Mouse (Mus musculus): ENCODE measurements around the gene Wfdc3. TPM values are rescaled to one million over a fixed set of nuclear protein-coding genes. Genes with fewer than 3 reads are reported as not detected.

Gene Wfdc3
- polyA plus RNA-seq, 1 experiment = 0.41 TPM

DNA sequence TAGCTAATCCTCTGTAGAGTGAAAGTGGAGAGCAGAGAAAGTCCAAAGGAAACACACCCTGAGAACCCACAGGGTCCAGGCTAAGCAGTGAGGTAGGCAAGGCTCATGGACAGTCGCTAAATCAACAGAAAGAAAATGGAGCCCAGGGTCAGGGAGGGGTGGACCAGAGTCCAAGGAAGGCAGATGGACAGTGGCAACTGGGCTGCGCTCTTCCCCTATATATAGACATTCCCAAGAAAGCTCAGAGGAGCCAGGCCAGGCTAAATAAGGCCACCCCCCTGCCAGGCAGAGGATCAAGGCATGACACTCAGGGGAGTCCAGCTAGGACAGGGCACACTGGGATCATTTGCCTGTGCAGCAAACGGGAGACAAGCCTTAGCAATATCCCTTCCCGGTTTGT, 36.1 kb upstream of the Wfdc3 start:
- TF ChIP-seq TCF3 (IDR thresholded peaks at IDR 0.05; ENCODE audit: insufficient read length, low read depth) (peak; percentile 17), MYOD1 (IDR thresholded peaks at IDR 0.05; ENCODE audit: control insufficient read depth in 1 of 3, insufficient read length in 2 of 3, low read depth in 2 of 3) (peak; percentile 88 to 97 (median 92)), POLR2AphosphoS2 (IDR thresholded peaks at IDR 0.05; ENCODE audit: insufficient read length, low read depth) (no peak), USF1 (IDR thresholded peaks at IDR 0.05; ENCODE audit: low read depth) (no peak), MYOG (IDR thresholded peaks at IDR 0.05; ENCODE audit: control insufficient read depth in 1 of 3, insufficient read depth in 1 of 3, insufficient read length in 2 of 3, low read depth in 2 of 3) (peak in 1 of 3 experiments; percentile 24), TCF12 (IDR thresholded peaks at IDR 0.05; ENCODE audit: insufficient read depth, poor library complexity, severe bottlenecking) (peak; percentile 25), REST (IDR thresholded peaks at IDR 0.05; ENCODE audit: insufficient read depth, insufficient read length) (no peak), SRF (IDR thresholded peaks at IDR 0.05; ENCODE audit: control insufficient read depth, insufficient read length, low read depth) (peak; percentile 95), POLR2A (IDR thresholded peaks at IDR 0.05; ENCODE audit: insufficient read length, low read depth) (peak; percentile 48)
- Histone ChIP-seq H3ac (ENCODE audit: control insufficient read depth, insufficient read length) (no peak overlapping the region), H3K36me3 (ENCODE audit: control insufficient read depth, insufficient read depth) (no peaks in the 10 kb centered on the region), H3K79me2 (ENCODE audit: control insufficient read depth, insufficient read depth) (peaks cover 8% of the 10 kb centered on the region), H3K4me2 (ENCODE audit: low read depth) (peak overlapping the region; percentile 56), H3K27me3 (ENCODE audit: control insufficient read depth, insufficient read depth, insufficient read length) (no peaks in the 10 kb centered on the region), H3K4me3 (no peak overlapping the region)

DNA sequence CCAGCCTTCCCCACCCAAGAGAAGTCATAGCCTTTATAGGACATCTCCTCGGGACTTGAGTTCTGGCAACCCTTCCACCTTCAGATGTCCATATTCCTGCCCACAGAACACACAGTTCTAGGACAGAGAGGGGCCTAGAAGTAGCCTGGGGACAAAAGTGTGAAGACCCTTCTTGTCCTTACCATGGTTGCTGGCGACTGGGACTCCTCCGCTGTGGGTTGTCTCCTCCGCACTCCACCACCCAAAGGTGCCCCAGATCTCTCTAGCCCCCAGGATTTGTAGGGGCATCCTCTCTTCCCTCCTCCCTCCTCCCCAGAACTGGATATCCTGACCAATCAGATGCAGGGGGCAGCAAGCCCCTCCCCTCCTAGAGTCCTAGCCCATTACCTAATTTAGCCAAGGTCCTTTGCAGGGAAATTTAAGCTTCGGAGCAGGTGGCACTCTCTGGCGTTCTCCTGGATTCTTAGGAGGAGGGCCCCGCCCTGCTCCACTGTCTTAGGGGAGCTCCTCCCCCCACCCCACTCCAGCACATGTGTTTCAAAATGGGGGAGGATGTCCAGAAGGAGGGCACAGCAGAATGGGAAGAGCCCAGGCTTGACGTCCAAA, 33.9 kb upstream of the Wfdc3 start, which contains the start of gene Tnnc2:
Gene Tnnc2 (minus strand): TSS at position 487 of the 606 bp plus-strand sequence.
- H3K27me3 ChIP-seq (ENCODE audit: control insufficient read depth, insufficient read depth, insufficient read length) = no peaks in the 10 kb centered on the region
- no peak within 1 kb of the TSS for H3ac ChIP-seq (ENCODE audit: control insufficient read depth, insufficient read length)
- H3K4me3 ChIP-seq = peak within 1 kb of the TSS; percentile 43
- peaks cover 8% of the 10 kb centered on the region for H3K79me2 ChIP-seq (ENCODE audit: control insufficient read depth, insufficient read depth)
- no peak for TF ChIP-seq TCF3 (IDR thresholded peaks at IDR 0.05; ENCODE audit: insufficient read length, low read depth)
- TF ChIP-seq SRF (IDR thresholded peaks at IDR 0.05; ENCODE audit: control insufficient read depth, insufficient read length, low read depth) = peak; percentile 97
- TF ChIP-seq POLR2A (IDR thresholded peaks at IDR 0.05; ENCODE audit: insufficient read length, low read depth) = peak; percentile 76
- TF ChIP-seq MAX (IDR thresholded peaks at IDR 0.05; ENCODE audit: low read depth) = no peak
- TF ChIP-seq MYOG (IDR thresholded peaks at IDR 0.05; ENCODE audit: control insufficient read depth in 1 of 3, insufficient read depth in 1 of 3, insufficient read length in 2 of 3, low read depth in 2 of 3) = peak in 2 of 3 experiments; percentile 33 to 61
- TF ChIP-seq MYOD1 (IDR thresholded peaks at IDR 0.05; ENCODE audit: control insufficient read depth in 1 of 3, insufficient read length in 2 of 3, low read depth in 2 of 3) = peak in 1 of 3 experiments; percentile 57
- no peak for TF ChIP-seq USF1 (IDR thresholded peaks at IDR 0.05; ENCODE audit: low read depth)
- TF ChIP-seq POLR2AphosphoS2 (IDR thresholded peaks at IDR 0.05; ENCODE audit: insufficient read length, low read depth) = peak; percentile 94
- no peak for TF ChIP-seq E2F4 (IDR thresholded peaks at IDR 0.05; ENCODE audit: insufficient read depth)
- H3K4me2 ChIP-seq (ENCODE audit: low read depth) = peak within 1 kb of the TSS; percentile 75
- H3K36me3 ChIP-seq (ENCODE audit: control insufficient read depth, insufficient read depth) = no peaks in the 10 kb centered on the region

- no peaks in the 10 kb centered on the region for H3K36me3 ChIP-seq (ENCODE audit: control insufficient read depth, insufficient read depth)
- H3K27me3 ChIP-seq (ENCODE audit: control insufficient read depth, insufficient read depth, insufficient read length) = no peaks in the 10 kb centered on the region
- H3K79me2 ChIP-seq (ENCODE audit: control insufficient read depth, insufficient read depth) = peaks cover 8% of the 10 kb centered on the region
- H3ac ChIP-seq (ENCODE audit: control insufficient read depth, insufficient read length) = no peak overlapping the region
- peak; percentile 41 to 87 (median 79) for TF ChIP-seq MYOG (IDR thresholded peaks at IDR 0.05; ENCODE audit: control insufficient read depth in 1 of 3, insufficient read depth in 1 of 3, insufficient read length in 2 of 3, low read depth in 2 of 3)
- peak in 2 of 3 experiments; percentile 58 to 83 for TF ChIP-seq MYOD1 (IDR thresholded peaks at IDR 0.05; ENCODE audit: control insufficient read depth in 1 of 3, insufficient read length in 2 of 3, low read depth in 2 of 3)
- peak; percentile 54 for TF ChIP-seq POLR2AphosphoS2 (IDR thresholded peaks at IDR 0.05; ENCODE audit: insufficient read length, low read depth)
- peak; percentile 29 for TF ChIP-seq POLR2A (IDR thresholded peaks at IDR 0.05; ENCODE audit: insufficient read length, low read depth)
- TF ChIP-seq TCF12 (IDR thresholded peaks at IDR 0.05; ENCODE audit: insufficient read depth, poor library complexity, severe bottlenecking) = peak; percentile 26
- TF ChIP-seq E2F4 (IDR thresholded peaks at IDR 0.05; ENCODE audit: insufficient read depth) = no peak
- no peak for TF ChIP-seq USF1 (IDR thresholded peaks at IDR 0.05; ENCODE audit: low read depth)
- peak overlapping the region; percentile 75 for H3K4me2 ChIP-seq (ENCODE audit: low read depth)
- H3K4me3 ChIP-seq = peak overlapping the region; percentile 43
These were observed 33.1 kb upstream of the Wfdc3 start for GRCm38 (mm10) chr2:164778809-164779208.

- Histone ChIP-seq H3K79me2 (ENCODE audit: control insufficient read depth, insufficient read depth) (peaks cover 8% of the 10 kb centered on the region), H3ac (ENCODE audit: control insufficient read depth, insufficient read length) (no peak overlapping the region), H3K27me3 (ENCODE audit: control insufficient read depth, insufficient read depth, insufficient read length) (no peaks in the 10 kb centered on the region), H3K36me3 (ENCODE audit: control insufficient read depth, insufficient read depth) (peaks cover 3% of the 10 kb centered on the region), H3K4me3 (peak overlapping the region; percentile 43), H3K4me2 (ENCODE audit: low read depth) (peak overlapping the region; percentile 75)
- TF ChIP-seq TCF3 (IDR thresholded peaks at IDR 0.05; ENCODE audit: insufficient read length, low read depth) (no peak), E2F4 (IDR thresholded peaks at IDR 0.05; ENCODE audit: insufficient read depth) (no peak), MYOD1 (IDR thresholded peaks at IDR 0.05; ENCODE audit: control insufficient read depth in 1 of 3, insufficient read length in 2 of 3, low read depth in 2 of 3) (no peak), POLR2AphosphoS2 (IDR thresholded peaks at IDR 0.05; ENCODE audit: insufficient read length, low read depth) (peak; percentile 67), MYOG (IDR thresholded peaks at IDR 0.05; ENCODE audit: control insufficient read depth in 1 of 3, insufficient read depth in 1 of 3, insufficient read length in 2 of 3, low read depth in 2 of 3) (no peak), CEBPB (IDR thresholded peaks at IDR 0.05; ENCODE audit: insufficient read depth, poor library complexity, severe bottlenecking) (no peak), MAX (IDR thresholded peaks at IDR 0.05; ENCODE audit: low read depth) (no peak), POLR2A (IDR thresholded peaks at IDR 0.05; ENCODE audit: insufficient read length, low read depth) (peak; percentile 29)
These were observed 32.2 kb upstream of the Wfdc3 start for GRCm38 (mm10) chr2:164778015-164778287.
